Mouse (Mus musculus): Measurements from ENCODE around the gene Ppp1r17.

DNA sequence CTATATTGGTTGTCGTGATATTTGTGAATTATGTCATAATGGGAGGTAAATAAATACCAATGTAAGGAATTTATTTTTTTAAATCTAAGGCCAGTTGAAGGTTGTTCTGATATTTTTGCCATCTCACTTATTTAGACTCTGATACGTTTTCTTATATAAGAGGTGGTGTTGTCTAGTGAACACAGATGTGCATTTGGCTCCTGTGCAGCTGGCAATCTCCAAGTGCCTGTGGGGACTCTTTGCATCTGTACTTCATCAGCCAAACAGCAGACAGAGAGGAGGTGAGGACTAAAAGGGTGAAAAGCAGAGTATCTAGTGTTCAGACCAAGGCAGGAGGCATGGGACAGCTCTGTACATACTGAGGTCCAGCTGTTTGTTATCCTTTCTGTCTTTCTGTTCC lies 14.9 kb downstream of the Ppp1r17 start:
- TF ChIP-seq EP300 (IDR thresholded peaks at IDR 0.05) (no peak), CTCF (IDR thresholded peaks at IDR 0.05) (no peak)
